Mouse (Mus musculus): ENCODE data around the gene Zic2. TPM values are rescaled to one million over a fixed set of nuclear protein-coding genes. Genes with fewer than 3 reads are reported as not detected.

Zic2 gene
- polyA plus RNA-seq, 1 experiment from 2014 or later, result not detected

DNA sequence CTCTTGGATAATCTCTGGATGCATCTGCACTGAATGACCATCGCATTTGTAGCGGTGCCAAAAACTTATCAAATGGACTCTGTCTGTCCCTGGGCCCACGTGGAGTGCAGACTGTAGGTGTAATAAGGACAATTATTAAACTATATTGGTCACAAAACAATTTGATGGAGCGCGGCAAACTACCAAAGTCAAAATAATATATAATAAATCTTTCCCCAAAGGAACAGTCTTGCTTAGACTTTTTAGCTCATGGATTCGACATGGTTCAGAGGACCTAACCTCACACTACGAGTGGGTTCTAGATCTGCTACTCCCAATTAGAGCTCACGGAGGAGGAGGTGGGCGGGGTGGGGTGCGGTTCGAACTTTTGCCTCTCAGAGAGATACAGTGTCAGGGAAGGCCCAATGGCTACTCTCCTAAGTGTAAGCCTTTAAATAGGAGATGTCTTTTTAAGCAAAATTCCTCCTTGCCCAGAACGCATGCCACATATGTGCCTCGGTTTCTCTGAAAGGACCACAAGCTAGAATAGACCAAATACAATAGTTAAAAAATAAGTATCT is 9.2 kb upstream of the Zic2 start:
- 26% methylated on average over 13 of the region's 13 CpGs for WGBS
- Histone ChIP-seq H3K36me3 (ENCODE audit: control insufficient read depth, insufficient read depth, low read length) (no peaks in the 10 kb centered on the region), H3K9ac (ENCODE audit: low read length) (no peak overlapping the region), H3K4me1 (replicated peaks; ENCODE audit: control insufficient read depth, insufficient read depth, low read length) (peaks cover 23% of the 10 kb centered on the region), H3K9me3 (ENCODE audit: control insufficient read depth, low read length) (no peaks in the 10 kb centered on the region), H3K27ac (ENCODE audit: low read length) (no peak overlapping the region), H3K4me2 (ENCODE audit: low read depth, low read length) (no peak overlapping the region), H3K27me3 (ENCODE audit: control insufficient read depth, insufficient read depth, low read depth, low read length) (peaks cover 91% of the 10 kb centered on the region), H3K4me3 (ENCODE audit: low read length) (no peak overlapping the region)
- no peak for ATAC-seq (ENCODE audit: low read depth)

DNA sequence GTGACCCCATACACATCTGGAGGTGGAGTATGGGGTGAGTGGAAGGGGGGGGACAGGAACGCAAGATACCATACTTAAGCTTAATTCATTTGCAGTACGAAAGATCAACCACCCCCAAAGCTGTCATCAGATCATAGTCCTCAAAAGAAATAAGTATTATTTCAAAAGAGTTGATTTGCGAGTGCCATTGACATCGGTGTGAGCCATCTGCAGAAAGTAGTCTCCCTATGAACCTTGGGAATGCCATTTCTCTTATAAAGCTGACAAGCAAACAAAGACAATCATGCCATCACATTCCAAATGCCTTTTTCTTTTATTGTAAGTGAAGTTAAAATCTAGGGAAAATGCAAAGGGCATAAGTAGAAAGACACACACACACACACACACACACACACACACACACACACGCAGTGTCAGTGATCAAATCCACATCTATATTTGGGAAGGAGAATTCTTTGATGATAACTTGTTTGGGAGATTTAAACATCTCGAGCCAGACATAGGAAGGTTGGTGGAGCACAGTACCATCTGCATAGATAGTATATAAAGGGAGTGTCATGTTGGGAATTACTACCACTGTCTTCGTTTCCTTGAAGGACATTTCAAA is 8.4 kb upstream of the Zic2 start:
- Histone ChIP-seq H3K9ac (ENCODE audit: low read length) (no peak overlapping the region), H3K9me3 (ENCODE audit: control insufficient read depth, low read length) (no peaks in the 10 kb centered on the region), H3K27ac (ENCODE audit: low read length) (no peak overlapping the region), H3K4me1 (replicated peaks; ENCODE audit: control insufficient read depth, insufficient read depth, low read length) (peaks cover 23% of the 10 kb centered on the region), H3K4me2 (ENCODE audit: low read depth, low read length) (no peak overlapping the region), H3K27me3 (ENCODE audit: control insufficient read depth, insufficient read depth, low read depth, low read length) (peaks cover 93% of the 10 kb centered on the region), H3K4me3 (ENCODE audit: low read length) (no peak overlapping the region), H3K36me3 (ENCODE audit: control insufficient read depth, insufficient read depth, low read length) (no peaks in the 10 kb centered on the region)
- no peak for ATAC-seq (ENCODE audit: low read depth)
- 55% methylated on average over 7 of the region's 7 CpGs for WGBS

DNA sequence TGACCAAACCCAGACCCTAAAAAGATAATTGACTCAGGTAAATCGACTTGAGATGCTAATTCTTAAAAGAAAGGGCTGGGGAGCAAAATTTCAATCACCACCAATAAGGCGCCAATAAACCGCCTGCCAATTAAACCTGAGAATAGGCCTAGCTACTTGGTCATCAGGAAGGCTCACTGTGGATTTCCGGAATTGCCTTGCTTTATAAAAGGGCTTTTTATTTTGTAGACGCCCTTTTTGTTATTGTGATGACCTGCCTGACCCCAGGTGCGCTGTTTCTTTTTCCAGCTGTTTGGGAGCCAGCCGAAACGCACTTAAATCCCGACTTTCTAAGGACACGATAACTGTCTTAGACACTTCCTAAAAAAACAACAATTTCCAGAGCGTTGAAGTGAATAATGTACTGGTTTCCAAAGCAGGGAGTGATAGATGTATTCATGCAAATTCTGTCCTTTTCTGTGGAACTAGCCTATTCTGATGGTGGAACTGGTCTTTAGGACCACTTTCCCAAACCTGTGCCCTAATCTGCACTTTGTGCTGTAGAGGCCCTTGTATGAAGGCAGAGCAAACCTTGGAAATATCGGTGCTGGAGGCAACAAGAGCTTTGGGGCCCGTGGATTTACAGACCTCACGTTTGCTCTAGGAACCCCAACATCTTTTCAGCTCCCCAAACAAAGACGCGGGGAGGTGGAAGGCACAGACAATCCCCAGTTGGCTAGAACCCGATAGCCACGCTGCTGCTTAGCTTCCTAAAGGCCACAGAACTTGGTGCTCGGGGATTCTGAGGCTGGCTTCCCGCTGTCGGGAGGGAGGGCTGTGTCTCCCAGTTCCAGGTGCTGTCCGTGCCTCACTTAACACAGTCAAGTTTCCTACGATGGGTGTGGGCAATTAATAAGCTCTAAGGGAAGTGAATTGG is 7.1 kb upstream of the Zic2 start:
- no peak overlapping the region for H3K4me2 ChIP-seq (ENCODE audit: low read depth, low read length)
- no peaks in the 10 kb centered on the region for H3K36me3 ChIP-seq (ENCODE audit: control insufficient read depth, insufficient read depth, low read length)
- no peaks in the 10 kb centered on the region for H3K9me3 ChIP-seq (ENCODE audit: control insufficient read depth, low read length)
- no peak overlapping the region for H3K4me3 ChIP-seq (ENCODE audit: low read length)
- ATAC-seq (ENCODE audit: low read depth), result no peak
- 7% methylated on average over 23 of the region's 23 CpGs for WGBS
- H3K9ac ChIP-seq (ENCODE audit: low read length), result no peak overlapping the region
- no peak overlapping the region for H3K27ac ChIP-seq (ENCODE audit: low read length)
- H3K27me3 ChIP-seq (ENCODE audit: control insufficient read depth, insufficient read depth, low read depth, low read length), result peaks cover 91% of the 10 kb centered on the region
- H3K4me1 ChIP-seq (replicated peaks; ENCODE audit: control insufficient read depth, insufficient read depth, low read length), result peaks cover 23% of the 10 kb centered on the region

DNA sequence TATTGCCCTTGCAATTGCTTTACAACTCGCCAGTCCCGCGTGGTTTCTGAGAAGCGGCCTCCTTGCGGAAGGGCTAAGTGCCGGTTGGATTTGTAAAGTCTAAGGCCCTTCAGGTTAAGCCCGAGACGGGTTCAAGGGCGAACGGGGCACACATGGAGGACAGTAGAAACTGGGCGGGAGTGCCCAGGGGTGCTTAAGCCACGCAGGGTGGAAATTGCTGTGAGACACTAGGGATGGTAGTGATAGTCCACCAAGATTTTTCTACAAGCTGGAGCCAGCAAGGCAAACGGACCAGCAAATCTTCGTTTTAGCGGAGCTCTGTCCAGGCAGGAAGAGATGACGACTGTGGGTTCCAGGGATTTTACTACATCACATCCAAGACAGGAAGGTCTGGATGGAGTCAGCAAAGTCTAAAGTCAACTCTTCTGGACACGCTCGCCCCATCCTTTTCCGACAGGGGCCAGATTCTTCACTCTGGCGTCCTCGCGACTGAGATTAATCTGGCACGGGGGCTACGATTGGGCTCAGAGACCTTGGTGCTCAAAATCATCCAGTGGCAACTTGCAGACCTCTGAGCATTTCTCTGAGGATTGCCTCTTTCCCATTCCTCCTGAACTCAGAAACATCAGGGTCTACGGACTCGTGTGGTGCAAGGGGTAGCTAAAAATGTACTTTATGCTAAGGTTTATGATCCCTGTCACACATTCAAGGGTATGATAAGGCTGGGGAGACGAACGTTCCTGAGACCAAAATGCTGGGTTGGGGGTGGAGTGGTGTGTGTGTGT is 6.1 kb upstream of the Zic2 start:
- H3K4me3 ChIP-seq (ENCODE audit: low read length), result no peak overlapping the region
- no peak overlapping the region for H3K4me2 ChIP-seq (ENCODE audit: low read depth, low read length)
- H3K9me3 ChIP-seq (ENCODE audit: control insufficient read depth, low read length), result no peaks in the 10 kb centered on the region
- H3K27ac ChIP-seq (ENCODE audit: low read length), result no peak overlapping the region
- ATAC-seq (ENCODE audit: low read depth), result no peak
- peaks cover 14% of the 10 kb centered on the region for H3K4me1 ChIP-seq (replicated peaks; ENCODE audit: control insufficient read depth, insufficient read depth, low read length)
- H3K27me3 ChIP-seq (ENCODE audit: control insufficient read depth, insufficient read depth, low read depth, low read length), result peaks cover 91% of the 10 kb centered on the region
- WGBS, result 1% methylated on average over 28 of the region's 28 CpGs
- H3K36me3 ChIP-seq (ENCODE audit: control insufficient read depth, insufficient read depth, low read length), result no peaks in the 10 kb centered on the region
- no peak overlapping the region for H3K9ac ChIP-seq (ENCODE audit: low read length)

DNA sequence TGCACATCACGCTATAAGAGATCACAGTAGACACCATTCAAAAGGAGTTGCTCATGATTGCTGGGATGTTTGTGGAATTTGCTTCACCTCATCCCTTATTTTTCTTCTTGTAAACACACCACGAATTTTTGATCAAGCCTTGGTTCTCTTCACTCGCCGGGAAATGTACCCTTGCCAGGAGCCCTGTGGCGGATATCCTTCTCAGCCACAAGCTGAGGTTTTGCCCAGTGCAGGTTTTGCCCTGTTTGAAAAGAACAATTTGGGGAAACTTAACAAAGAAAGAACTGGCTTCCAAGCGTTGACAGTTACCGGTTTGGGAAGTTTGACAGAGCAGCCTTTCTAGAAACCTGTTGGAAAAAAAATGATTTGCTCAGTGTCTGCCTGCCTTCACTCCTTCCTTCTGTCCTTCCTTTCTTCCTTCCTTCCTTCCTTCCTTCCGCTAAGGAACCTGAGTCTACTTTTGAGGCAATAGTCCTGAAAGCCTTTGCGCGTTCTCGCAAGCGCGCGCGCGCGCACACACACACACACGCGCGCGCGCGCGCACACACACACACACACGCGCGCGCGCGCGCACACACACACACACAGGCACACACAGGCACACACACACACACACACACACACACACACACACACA is 3.7 kb upstream of the Zic2 start:
- H3K4me1 ChIP-seq (replicated peaks; ENCODE audit: control insufficient read depth, insufficient read depth, low read length), result peaks cover 17% of the 10 kb centered on the region
- no peaks in the 10 kb centered on the region for H3K36me3 ChIP-seq (ENCODE audit: control insufficient read depth, insufficient read depth, low read length)
- H3K9ac ChIP-seq (ENCODE audit: low read length), result no peak overlapping the region
- no peak overlapping the region for H3K27ac ChIP-seq (ENCODE audit: low read length)
- no peak for ATAC-seq (ENCODE audit: low read depth)
- 13% methylated on average over 31 of the region's 31 CpGs for WGBS
- H3K4me2 ChIP-seq (ENCODE audit: low read depth, low read length), result no peak overlapping the region
- H3K27me3 ChIP-seq (ENCODE audit: control insufficient read depth, insufficient read depth, low read depth, low read length), result peaks cover 91% of the 10 kb centered on the region
- no peak overlapping the region for H3K4me3 ChIP-seq (ENCODE audit: low read length)
- no peaks in the 10 kb centered on the region for H3K9me3 ChIP-seq (ENCODE audit: control insufficient read depth, low read length)

DNA sequence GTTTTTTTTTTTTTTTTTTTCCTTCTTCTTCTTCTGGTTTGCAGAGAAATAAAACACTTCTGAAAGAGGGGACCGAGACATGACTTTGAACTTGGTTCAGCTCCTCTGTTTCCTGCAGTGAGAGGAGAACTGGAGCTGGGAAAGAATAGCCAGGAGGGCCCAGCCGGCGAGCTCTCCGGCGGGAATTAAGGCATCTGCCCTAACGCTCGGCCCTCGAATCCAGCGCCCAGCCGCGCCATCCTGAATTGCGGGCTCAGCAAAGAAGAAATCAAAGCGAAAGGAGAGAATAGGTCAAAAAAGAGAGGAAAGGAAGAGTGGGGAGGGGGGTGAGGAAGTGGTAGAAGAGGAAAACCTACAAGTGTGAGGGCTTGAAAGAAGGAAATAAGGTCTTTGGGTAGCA is 3.1 kb upstream of the Zic2 start:
- Histone ChIP-seq H3K27me3 (ENCODE audit: control insufficient read depth, insufficient read depth, low read depth, low read length) (peaks cover 87% of the 10 kb centered on the region), H3K4me3 (ENCODE audit: low read length) (no peak overlapping the region), H3K9me3 (ENCODE audit: control insufficient read depth, low read length) (no peaks in the 10 kb centered on the region), H3K4me1 (replicated peaks; ENCODE audit: control insufficient read depth, insufficient read depth, low read length) (peaks cover 17% of the 10 kb centered on the region), H3K27ac (ENCODE audit: low read length) (no peak overlapping the region), H3K36me3 (ENCODE audit: control insufficient read depth, insufficient read depth, low read length) (no peaks in the 10 kb centered on the region), H3K9ac (ENCODE audit: low read length) (no peak overlapping the region), H3K4me2 (ENCODE audit: low read depth, low read length) (no peak overlapping the region)
- 2% methylated on average over 13 of the region's 13 CpGs for WGBS
- ATAC-seq (ENCODE audit: low read depth), result no peak

DNA sequence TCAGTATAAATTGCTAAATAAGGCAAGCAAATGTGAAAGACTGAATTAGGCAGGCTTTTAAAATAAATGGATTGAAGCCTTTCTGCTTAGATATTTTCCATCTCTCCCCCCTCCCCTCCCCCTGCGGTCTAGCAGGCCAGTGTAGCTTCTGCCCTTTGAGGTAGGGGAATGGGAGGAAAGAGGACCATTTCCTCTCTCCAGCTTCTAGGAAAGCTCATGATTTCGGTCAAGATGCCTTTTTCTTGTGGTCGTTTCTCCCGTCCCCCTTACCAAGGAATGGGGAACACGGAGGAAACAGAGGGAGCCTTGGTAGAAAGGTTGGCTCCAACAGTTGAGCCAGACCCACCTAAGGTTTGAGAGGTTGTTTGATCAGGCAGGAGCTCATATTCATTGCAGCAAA is 2.6 kb upstream of the Zic2 start:
- H3K27me3 ChIP-seq (ENCODE audit: control insufficient read depth, insufficient read depth, low read depth, low read length), result peaks cover 87% of the 10 kb centered on the region
- peaks cover 17% of the 10 kb centered on the region for H3K4me1 ChIP-seq (replicated peaks; ENCODE audit: control insufficient read depth, insufficient read depth, low read length)
- no peak for ATAC-seq (ENCODE audit: low read depth)
- WGBS, result 1% methylated on average over 5 of the region's 5 CpGs
- no peak overlapping the region for H3K4me3 ChIP-seq (ENCODE audit: low read length)
- no peaks in the 10 kb centered on the region for H3K36me3 ChIP-seq (ENCODE audit: control insufficient read depth, insufficient read depth, low read length)
- no peak overlapping the region for H3K4me2 ChIP-seq (ENCODE audit: low read depth, low read length)
- no peak overlapping the region for H3K27ac ChIP-seq (ENCODE audit: low read length)
- no peaks in the 10 kb centered on the region for H3K9me3 ChIP-seq (ENCODE audit: control insufficient read depth, low read length)
- H3K9ac ChIP-seq (ENCODE audit: low read length), result no peak overlapping the region

DNA sequence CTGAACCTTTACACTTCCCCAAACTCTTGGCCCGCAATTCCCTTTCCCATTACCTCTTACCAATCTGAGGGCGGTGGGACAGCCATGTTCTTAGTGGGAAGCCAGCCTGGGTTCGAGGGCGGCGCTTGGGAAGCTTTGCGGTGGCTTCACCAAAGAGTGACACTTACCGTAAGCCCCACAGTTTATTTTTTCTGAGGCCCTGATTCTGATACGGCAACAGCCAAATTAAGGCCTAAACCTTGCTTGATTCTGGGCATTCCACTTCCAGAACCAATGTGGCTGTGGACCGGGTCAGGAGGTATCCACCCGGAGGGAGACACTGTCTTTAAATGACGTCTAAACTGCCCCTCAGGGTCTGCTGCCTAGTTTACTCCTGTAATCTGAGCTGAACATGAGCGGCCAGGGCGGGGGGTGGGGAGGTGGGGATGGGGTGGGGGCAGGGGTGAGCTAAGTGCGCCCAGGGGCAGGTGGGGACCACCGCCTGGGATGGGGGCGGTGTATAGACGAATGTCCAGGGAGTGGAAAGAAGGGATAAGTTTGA is 2.0 kb upstream of the Zic2 start:
- WGBS, result under 1% methylated on average over 17 of the region's 17 CpGs
- Histone ChIP-seq H3K9ac (ENCODE audit: low read length) (no peak overlapping the region), H3K27me3 (ENCODE audit: control insufficient read depth, insufficient read depth, low read depth, low read length) (peaks cover 88% of the 10 kb centered on the region), H3K4me1 (replicated peaks; ENCODE audit: control insufficient read depth, insufficient read depth, low read length) (peaks cover 17% of the 10 kb centered on the region), H3K4me3 (ENCODE audit: low read length) (no peak overlapping the region), H3K27ac (ENCODE audit: low read length) (no peak overlapping the region), H3K36me3 (ENCODE audit: control insufficient read depth, insufficient read depth, low read length) (no peaks in the 10 kb centered on the region), H3K4me2 (ENCODE audit: low read depth, low read length) (no peak overlapping the region), H3K9me3 (ENCODE audit: control insufficient read depth, low read length) (no peaks in the 10 kb centered on the region)
- ATAC-seq (ENCODE audit: low read depth), result no peak
